Mouse (Mus musculus) testis, postnatal 14 days (tissue): ENCODE measurements at regions not wholly inside any gene's neighbourhood (a gene's known extent, or its start where the extent isn't known, plus 50 kb on each side); places are given as distances from the start of the nearest gene placed in this dataset.
"Not testable (repeated sequence)": the region's sequence is repeated elsewhere in the genome, so short reads cannot be mapped to it uniquely, and the experiment has no call there.

Experiments
- DNase-seq: peaks from one replicate; pipeline ENCODE4 v3.0.0; 2021; ENCODE audit warnings: low spot score

GRCm38 (mm10) chr3:21735688-21736087 lies 340.8 kb upstream of the Tbl1xr1 start:
- DNase-seq, result not testable (repeated sequence)

DNA sequence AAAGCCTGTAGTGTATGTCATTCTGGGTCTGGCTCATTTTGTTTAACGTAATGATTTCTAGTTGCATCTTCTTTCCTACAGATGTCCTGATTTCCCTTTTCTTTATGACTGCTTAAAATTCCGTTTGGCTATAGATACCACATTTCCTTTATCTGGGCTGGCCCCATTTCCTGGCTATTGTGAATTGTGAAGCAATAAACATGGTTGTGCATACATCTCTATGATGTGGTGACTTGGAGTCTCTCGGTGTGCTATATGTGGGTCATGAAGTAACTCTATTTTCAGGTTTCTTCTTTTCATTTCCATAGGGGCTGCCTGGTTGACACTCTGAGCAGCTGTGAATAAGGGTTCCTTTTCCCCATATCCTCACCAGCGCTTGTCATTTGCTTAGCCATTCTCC lies 336.7 kb upstream of the Tbl1xr1 start:
- DNase-seq, result no peak

- no peak for DNase-seq
Measured at GRCm38 (mm10) chr3:21744107-21744506, 332.3 kb upstream of the Tbl1xr1 start.

- no peak for DNase-seq
Measured at GRCm38 (mm10) chr3:21760516-21761218, 315.8 kb upstream of the Tbl1xr1 start.

DNA sequence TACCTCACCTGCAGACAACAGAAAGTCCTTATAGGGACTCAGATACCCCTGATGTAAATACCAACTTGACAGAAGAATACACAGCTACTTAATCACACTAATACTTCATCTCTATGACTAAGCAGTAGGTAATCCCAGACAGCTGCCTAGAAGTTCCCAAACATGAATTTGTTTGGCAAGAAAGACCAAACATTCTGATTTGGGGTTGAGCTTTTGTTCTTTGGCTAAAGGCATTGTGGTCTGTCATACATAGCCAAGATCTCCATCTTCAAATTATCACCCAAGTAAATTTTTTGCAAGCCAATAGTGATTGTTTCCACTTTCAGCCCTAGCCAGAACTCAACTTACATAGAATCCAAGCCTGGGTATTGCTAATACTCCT lies 315.2 kb upstream of the Tbl1xr1 start:
- no peak for DNase-seq

DNA sequence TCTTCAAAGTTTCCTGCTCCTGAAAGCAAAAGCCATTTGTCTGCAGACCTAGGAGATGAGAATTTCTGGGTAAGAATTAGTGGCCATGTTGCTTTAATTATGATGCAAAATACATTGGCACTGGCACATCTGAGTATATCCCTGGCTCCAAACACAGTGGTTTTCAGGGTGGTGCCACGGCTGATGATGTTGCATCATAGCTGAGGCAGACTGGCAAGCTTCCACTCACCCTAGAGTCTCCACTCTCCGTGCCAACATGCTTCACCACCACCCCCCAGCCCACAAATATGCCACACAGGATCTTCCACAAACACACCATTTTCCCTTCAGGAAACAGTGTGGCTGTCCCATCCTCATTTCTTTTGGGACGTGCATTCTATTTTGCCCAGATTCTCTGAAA lies 314.5 kb upstream of the Tbl1xr1 start:
- DNase-seq, result no peak

DNA sequence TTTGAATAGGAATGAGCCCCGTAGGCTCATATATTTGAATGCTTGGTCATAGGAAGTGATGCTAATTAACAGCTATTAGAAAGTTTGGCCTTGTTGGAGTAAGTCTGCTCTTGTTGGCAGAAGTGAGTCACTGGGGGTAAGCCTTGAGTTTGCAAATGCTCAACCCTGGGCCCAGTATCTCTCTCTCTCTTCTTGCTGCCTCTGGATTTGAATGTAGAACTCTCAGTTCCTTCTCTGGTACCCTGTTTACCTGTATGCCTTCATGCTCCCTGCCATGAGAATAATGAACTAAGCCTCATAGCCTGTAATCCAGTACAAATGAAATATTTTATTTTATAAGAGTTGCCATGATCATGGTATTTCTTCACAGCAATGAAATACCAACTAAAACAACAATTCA lies 308.4 kb upstream of the Tbl1xr1 start:
- no peak for DNase-seq

DNA sequence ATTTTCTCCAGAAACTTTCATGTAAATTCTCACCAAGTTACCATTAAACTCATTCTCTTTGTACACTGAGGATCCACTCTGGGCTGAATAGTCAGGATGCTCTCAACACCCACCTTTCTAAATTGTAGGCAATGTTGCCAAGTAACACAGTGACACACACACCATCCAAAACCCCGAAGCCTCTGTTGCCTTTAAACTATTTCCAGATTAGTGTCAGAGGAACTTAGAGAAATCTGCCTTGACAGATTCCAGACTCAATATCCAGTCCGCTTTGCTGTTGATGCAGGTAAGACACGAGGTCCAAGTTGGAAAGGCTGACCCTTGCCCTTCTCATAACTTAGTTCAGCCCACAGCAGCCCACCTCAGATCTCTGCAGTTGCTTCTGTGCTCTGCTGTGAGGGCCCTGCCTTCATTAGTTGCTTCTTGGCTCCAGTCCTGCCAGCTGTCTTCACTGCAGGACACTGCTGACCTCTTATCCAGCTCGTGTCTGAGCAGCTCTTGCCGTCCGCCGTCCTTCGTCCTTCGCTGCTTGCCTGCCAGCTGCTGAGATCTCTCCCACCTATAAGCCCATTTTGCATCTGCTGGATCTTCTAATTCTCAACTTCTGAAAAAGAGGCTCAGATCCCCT lies 306.4 kb upstream of the Tbl1xr1 start:
- no peak for DNase-seq

GRCm38 (mm10) chr3:21771752-21772298 lies 304.6 kb upstream of the Tbl1xr1 start:
- no peak for DNase-seq

- no peak for DNase-seq
Measured at GRCm38 (mm10) chr3:21774172-21774842, 302.1 kb upstream of the Tbl1xr1 start.

DNA sequence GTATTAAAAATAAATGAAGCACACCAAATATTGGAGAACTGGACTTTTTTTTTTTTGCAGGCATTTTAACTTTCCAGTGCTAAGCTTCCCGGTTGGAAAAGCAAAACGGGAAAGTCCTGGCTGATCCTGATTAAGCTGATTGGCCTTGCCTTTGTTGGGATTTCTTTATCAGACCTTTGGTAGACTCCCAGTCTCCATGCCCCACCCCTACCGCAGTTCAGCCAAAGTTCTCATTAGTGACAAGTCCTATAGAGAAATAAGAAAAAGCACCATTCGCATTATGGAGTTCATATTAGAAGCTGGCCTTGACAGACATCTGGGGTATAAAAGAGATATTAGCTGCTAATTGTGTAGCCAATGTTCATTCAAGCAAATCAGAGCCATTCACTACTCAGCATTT lies 297.7 kb upstream of the Tbl1xr1 start:
- no peak for DNase-seq

GRCm38 (mm10) chr3:21791983-21792631 lies 284.3 kb upstream of the Tbl1xr1 start:
- no peak for DNase-seq

GRCm38 (mm10) chr3:21798139-21798538 lies 278.3 kb upstream of the Tbl1xr1 start:
- no peak for DNase-seq

GRCm38 (mm10) chr3:21803886-21804285 lies 272.6 kb upstream of the Tbl1xr1 start:
- DNase-seq, result not testable (repeated sequence)

- no peak for DNase-seq
Measured at GRCm38 (mm10) chr3:21806494-21807157, 269.8 kb upstream of the Tbl1xr1 start.

DNA sequence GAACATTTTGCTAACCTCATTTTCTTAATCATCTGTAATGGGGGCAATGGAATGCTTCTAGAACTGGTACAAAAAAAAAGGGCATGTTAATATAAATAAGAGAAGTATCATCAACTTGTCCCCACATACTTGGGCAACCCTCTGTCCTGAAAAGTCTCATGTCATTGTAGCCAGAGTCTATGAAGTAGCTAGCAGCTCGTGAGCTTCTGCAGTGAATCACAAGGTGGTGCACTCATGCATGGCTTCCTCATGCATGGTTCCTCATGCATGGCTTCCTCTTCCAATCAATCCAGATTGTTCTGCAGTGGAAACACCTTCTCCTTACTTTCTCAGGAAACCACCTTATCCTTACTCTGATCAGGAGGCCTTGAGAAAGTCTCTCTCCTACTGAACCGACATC lies 267.9 kb upstream of the Tbl1xr1 start:
- no peak for DNase-seq

GRCm38 (mm10) chr3:21809769-21810470 lies 266.5 kb upstream of the Tbl1xr1 start:
- no peak for DNase-seq

- DNase-seq, result no peak
Measured at GRCm38 (mm10) chr3:21813401-21813800, 263.1 kb upstream of the Tbl1xr1 start.

GRCm38 (mm10) chr3:21816968-21817858 lies 259.2 kb upstream of the Tbl1xr1 start:
- DNase-seq, result peak; percentile 78

DNA sequence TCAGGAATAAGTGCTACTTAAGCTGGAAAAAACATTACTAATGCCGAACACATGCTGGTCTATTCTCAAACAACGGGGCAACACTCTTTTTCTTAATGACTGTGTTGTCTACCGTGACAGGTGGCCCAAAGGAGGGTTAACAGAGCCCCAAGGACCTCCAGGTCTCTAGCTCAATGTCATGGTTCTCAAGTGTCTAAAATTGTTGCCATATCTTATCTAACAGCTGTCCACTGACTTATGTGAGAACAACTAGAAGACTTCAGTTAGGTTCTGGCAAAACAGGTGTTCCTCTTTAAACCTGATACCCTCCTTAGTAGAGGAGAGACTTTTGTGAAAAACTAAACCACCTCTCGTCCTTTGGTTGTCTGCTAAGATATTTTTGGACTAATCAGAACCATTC lies 257.4 kb upstream of the Tbl1xr1 start:
- no peak for DNase-seq
